Mouse (Mus musculus): ENCODE data around the gene Hoxb5.

Gene Hoxb5

GRCm38 (mm10) chr11:96351831-96352230, 48.7 kb downstream of the Hoxb5 start:
- peak; percentile 87 for DNase-seq (ENCODE audit: low read depth, low spot score)

GRCm38 (mm10) chr11:96352691-96353521, 49.8 kb downstream of the Hoxb5 start:
- no peak for DNase-seq (ENCODE audit: low read depth, low spot score)

- DNase-seq (ENCODE audit: low read depth, low spot score): no peak
Measured at GRCm38 (mm10) chr11:96353522-96353841, 50.3 kb downstream of the Hoxb5 start.

- no peak for DNase-seq (ENCODE audit: low read depth, low spot score)
Measured at GRCm38 (mm10) chr11:96353939-96354338, 50.8 kb downstream of the Hoxb5 start.

- DNase-seq (ENCODE audit: low read depth, low spot score): no peak
Measured at GRCm38 (mm10) chr11:96354376-96354775, 51.2 kb downstream of the Hoxb5 start.

- no peak for DNase-seq (ENCODE audit: low read depth, low spot score)
Measured at GRCm38 (mm10) chr11:96354801-96355311, 51.7 kb downstream of the Hoxb5 start.
